Mouse (Mus musculus): Measurements from ENCODE around the gene Gm17482. TPM values are rescaled to one million over a fixed set of nuclear protein-coding genes. Genes with fewer than 3 reads are reported as not detected.

The Gm17482 gene
- polyA plus RNA-seq, 1 experiment: not detected

- Histone ChIP-seq H3K9me3 (ENCODE audit: control insufficient read depth, low read length) (no peaks in the 10 kb centered on the region), H3K4me1 (ENCODE audit: control insufficient read depth) (no peaks in the 10 kb centered on the region), H3K4me3 (replicated peaks) (no peak overlapping the region), H3K36me3 (ENCODE audit: control insufficient read depth) (no peaks in the 10 kb centered on the region), H3K27me3 (ENCODE audit: control insufficient read depth) (no peaks in the 10 kb centered on the region)
- TF ChIP-seq TAL1 (IDR thresholded peaks at IDR 0.05; ENCODE audit: low read length) (no peak), GATA1 (IDR thresholded peaks at IDR 0.05; ENCODE audit: low read length) (no peak)
Measured at GRCm38 (mm10) chr6:115267916-115268315, 40.8 kb downstream of the Gm17482 start.

DNA sequence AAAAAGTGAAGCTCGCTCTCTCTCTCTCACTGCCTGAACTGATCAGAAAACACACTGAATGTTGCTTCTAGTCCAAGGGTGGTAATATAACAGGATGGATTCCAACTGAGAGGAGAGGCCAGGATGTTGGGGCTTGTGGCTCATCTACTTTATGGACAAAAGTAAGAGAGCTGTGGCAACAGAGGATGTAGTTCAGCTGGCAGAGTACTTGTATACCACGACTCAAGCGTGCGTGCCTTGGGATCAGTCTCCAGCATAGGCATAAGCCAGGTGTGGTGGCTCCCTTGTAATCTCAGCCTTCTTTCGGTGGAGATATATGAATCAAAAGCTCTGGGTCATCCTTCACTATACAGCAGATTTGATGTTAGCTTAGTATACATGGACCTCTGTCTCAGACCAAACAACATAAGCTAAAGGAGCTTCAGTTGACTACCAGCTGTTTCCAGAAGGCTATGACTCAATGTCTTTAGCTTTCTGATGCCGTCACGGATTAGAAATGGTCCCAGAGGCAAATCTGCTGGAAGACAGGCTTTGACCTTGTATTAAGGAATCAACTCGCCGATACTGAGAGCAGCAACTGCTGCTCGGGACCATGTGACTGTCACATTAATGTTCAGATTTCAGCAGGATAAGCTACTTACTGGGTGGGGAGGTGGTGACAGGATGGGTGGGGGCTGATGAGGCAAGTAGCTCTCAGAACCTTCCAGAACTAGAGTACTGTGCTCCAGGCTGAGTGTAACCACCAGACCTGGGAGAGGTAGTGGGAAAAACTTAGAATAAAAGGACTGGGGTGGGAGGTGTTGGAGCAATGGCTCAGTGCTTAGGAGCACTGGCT lies 41.6 kb downstream of the Gm17482 start:
- no peaks in the 10 kb centered on the region for H3K9me3 ChIP-seq (ENCODE audit: control insufficient read depth, low read length)
- H3K4me3 ChIP-seq (replicated peaks): no peak overlapping the region
- H3K36me3 ChIP-seq (ENCODE audit: control insufficient read depth): no peaks in the 10 kb centered on the region
- no peaks in the 10 kb centered on the region for H3K4me1 ChIP-seq (ENCODE audit: control insufficient read depth)
- no peak for TF ChIP-seq TAL1 (IDR thresholded peaks at IDR 0.05; ENCODE audit: low read length)
- no peak for TF ChIP-seq GATA1 (IDR thresholded peaks at IDR 0.05; ENCODE audit: low read length)
- no peaks in the 10 kb centered on the region for H3K27me3 ChIP-seq (ENCODE audit: control insufficient read depth)

DNA sequence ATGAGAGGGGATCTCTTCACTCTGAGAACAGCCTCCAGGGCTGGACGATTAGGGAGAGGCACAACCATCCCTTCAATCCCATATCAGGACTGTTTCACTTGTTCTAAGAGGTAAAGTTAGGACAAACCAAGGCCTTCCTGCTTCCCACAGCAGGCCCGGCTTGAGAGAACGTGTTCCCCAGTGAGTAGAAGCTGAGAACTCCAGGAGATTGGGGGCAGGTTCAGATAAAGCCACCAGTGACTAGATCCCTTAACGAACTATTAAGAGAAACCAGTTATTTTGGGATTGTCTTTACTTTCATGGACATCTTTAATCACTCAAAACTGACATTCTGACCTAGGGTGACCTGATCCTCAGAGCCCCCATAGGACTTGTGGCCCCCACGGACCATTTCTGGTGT lies 42.4 kb downstream of the Gm17482 start:
- no peaks in the 10 kb centered on the region for H3K36me3 ChIP-seq (ENCODE audit: control insufficient read depth)
- no peaks in the 10 kb centered on the region for H3K27me3 ChIP-seq (ENCODE audit: control insufficient read depth)
- H3K4me3 ChIP-seq (replicated peaks): no peak overlapping the region
- no peak for TF ChIP-seq GATA1 (IDR thresholded peaks at IDR 0.05; ENCODE audit: low read length)
- TF ChIP-seq TAL1 (IDR thresholded peaks at IDR 0.05; ENCODE audit: low read length): no peak
- H3K4me1 ChIP-seq (ENCODE audit: control insufficient read depth): no peaks in the 10 kb centered on the region
- H3K9me3 ChIP-seq (ENCODE audit: control insufficient read depth, low read length): no peaks in the 10 kb centered on the region

DNA sequence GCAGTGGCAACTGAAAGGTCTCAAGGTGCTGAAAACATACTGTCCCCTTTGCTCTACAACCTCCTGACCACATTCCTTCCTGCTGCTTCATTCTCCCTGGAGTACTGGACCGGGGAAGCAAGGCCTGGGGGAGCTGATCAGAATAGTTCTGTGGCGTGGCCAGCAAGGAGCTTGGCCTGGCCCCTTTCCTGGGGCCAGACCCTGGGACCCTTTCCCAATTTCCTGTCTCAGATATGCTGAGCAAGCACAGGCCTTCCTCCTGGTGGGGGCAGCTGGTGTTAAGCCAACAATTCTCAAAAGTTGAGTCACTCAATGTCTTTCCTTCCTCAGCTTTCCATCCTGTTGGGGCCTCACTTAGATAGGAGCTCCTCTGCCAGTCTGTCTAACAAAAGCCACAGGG lies 42.9 kb downstream of the Gm17482 start:
- Histone ChIP-seq H3K27me3 (ENCODE audit: control insufficient read depth) (no peaks in the 10 kb centered on the region), H3K4me3 (replicated peaks) (no peak overlapping the region), H3K9me3 (ENCODE audit: control insufficient read depth, low read length) (no peaks in the 10 kb centered on the region), H3K36me3 (ENCODE audit: control insufficient read depth) (no peaks in the 10 kb centered on the region), H3K4me1 (ENCODE audit: control insufficient read depth) (no peaks in the 10 kb centered on the region)
- no peak for TF ChIP-seq TAL1 (IDR thresholded peaks at IDR 0.05; ENCODE audit: low read length)
- no peak for TF ChIP-seq GATA1 (IDR thresholded peaks at IDR 0.05; ENCODE audit: low read length)

DNA sequence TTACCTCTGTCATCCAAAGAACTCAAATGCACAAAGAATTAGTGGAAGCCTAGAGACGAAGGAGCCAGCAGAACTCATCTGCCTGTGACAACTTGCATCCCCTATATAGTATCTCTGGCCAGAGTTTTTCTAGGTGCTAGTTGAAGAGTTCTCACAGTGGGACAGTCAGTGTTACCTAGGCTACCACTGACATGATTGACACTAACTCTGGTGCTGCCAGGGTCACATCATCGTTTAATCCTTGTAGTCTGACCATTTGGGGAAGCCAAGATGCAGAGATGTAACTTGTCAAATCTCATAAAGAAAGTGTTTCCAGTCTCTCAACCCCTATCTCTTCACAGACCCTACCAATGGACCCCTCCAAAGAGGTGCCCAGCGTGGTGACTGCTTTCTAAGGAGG lies 44.2 kb downstream of the Gm17482 start:
- no peaks in the 10 kb centered on the region for H3K27me3 ChIP-seq (ENCODE audit: control insufficient read depth)
- TF ChIP-seq TAL1 (IDR thresholded peaks at IDR 0.05; ENCODE audit: low read length): no peak
- TF ChIP-seq GATA1 (IDR thresholded peaks at IDR 0.05; ENCODE audit: low read length): no peak
- no peak overlapping the region for H3K4me3 ChIP-seq (replicated peaks)
- no peaks in the 10 kb centered on the region for H3K9me3 ChIP-seq (ENCODE audit: control insufficient read depth, low read length)
- no peaks in the 10 kb centered on the region for H3K4me1 ChIP-seq (ENCODE audit: control insufficient read depth)
- H3K36me3 ChIP-seq (ENCODE audit: control insufficient read depth): no peaks in the 10 kb centered on the region

GRCm38 (mm10) chr6:115271866-115272271 lies 44.7 kb downstream of the Gm17482 start:
- no peak overlapping the region for H3K4me3 ChIP-seq (replicated peaks)
- H3K9me3 ChIP-seq (ENCODE audit: control insufficient read depth, low read length): no peaks in the 10 kb centered on the region
- no peaks in the 10 kb centered on the region for H3K27me3 ChIP-seq (ENCODE audit: control insufficient read depth)
- no peaks in the 10 kb centered on the region for H3K36me3 ChIP-seq (ENCODE audit: control insufficient read depth)
- H3K4me1 ChIP-seq (ENCODE audit: control insufficient read depth): no peaks in the 10 kb centered on the region
- no peak for TF ChIP-seq GATA1 (IDR thresholded peaks at IDR 0.05; ENCODE audit: low read length)
- TF ChIP-seq TAL1 (IDR thresholded peaks at IDR 0.05; ENCODE audit: low read length): no peak

- no peak overlapping the region for H3K4me3 ChIP-seq (replicated peaks)
- TF ChIP-seq TAL1 (IDR thresholded peaks at IDR 0.05; ENCODE audit: low read length): no peak
- no peaks in the 10 kb centered on the region for H3K36me3 ChIP-seq (ENCODE audit: control insufficient read depth)
- no peaks in the 10 kb centered on the region for H3K9me3 ChIP-seq (ENCODE audit: control insufficient read depth, low read length)
- no peaks in the 10 kb centered on the region for H3K27me3 ChIP-seq (ENCODE audit: control insufficient read depth)
- no peaks in the 10 kb centered on the region for H3K4me1 ChIP-seq (ENCODE audit: control insufficient read depth)
Measured at GRCm38 (mm10) chr6:115273346-115273745, 46.2 kb downstream of the Gm17482 start.

DNA sequence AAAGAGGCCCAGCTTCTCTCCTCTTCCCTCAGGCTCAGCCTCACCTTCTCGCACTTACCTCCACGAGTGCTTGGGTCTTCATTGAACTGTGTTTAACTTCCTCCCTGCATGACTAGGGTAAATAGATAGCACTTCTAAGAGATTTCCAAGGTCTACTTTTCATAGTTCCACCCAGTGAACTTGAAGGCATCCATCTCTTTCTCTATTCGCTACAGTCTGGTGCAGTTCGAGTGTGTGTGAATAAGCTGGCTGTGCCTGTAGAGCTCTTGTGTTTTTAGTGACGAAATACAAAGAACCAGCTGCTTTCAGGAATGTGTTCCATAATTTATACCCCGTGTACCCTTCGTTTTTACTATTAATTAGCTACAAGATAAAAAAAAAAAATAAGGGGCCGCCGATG lies 47.6 kb downstream of the Gm17482 start:
- Histone ChIP-seq H3K9me3 (ENCODE audit: control insufficient read depth, low read length) (no peaks in the 10 kb centered on the region), H3K27me3 (ENCODE audit: control insufficient read depth) (no peaks in the 10 kb centered on the region), H3K4me3 (replicated peaks) (no peak overlapping the region), H3K36me3 (ENCODE audit: control insufficient read depth) (no peaks in the 10 kb centered on the region), H3K4me1 (ENCODE audit: control insufficient read depth) (no peaks in the 10 kb centered on the region)
- no peak for TF ChIP-seq GATA1 (IDR thresholded peaks at IDR 0.05; ENCODE audit: low read length)
- no peak for TF ChIP-seq TAL1 (IDR thresholded peaks at IDR 0.05; ENCODE audit: low read length)

DNA sequence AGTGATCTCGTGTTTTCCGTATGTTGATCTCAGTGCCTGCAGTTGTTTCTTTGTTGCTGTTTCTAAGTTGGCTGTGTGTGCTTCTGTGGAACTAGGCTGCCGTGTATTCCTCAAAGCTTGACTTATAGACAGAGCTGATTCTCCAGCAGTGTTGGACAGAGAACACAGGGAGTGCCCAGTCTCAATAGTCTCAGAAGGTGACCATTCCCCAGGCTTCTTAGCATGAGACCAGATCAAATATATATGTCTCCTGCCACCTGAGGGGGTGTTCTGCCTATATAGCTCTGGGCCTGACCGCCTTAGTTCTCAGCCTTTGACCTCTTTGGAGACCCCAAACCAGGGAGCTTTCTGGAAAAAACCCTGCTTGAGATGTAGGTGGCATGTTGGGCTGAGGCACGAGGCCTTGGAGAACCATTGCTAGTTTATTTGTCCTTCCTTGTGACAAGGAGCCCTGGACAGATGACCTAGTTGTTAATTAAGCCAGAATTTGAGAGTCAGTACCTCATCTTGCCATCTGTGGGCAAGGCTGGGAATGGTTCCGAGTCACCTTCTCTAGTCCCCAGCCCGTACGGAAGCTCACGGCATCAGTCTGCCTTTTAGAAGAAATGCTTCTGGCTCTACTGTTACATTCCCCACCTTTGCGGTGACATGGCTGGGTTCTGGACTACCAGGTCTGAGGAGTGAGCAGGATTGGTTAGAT lies 48.1 kb downstream of the Gm17482 start:
- Histone ChIP-seq H3K4me3 (replicated peaks) (no peak overlapping the region), H3K36me3 (ENCODE audit: control insufficient read depth) (no peaks in the 10 kb centered on the region), H3K4me1 (ENCODE audit: control insufficient read depth) (no peaks in the 10 kb centered on the region), H3K9me3 (ENCODE audit: control insufficient read depth, low read length) (no peaks in the 10 kb centered on the region), H3K27me3 (ENCODE audit: control insufficient read depth) (no peaks in the 10 kb centered on the region)
- TF ChIP-seq TAL1 (IDR thresholded peaks at IDR 0.05; ENCODE audit: low read length): no peak
- TF ChIP-seq GATA1 (IDR thresholded peaks at IDR 0.05; ENCODE audit: low read length): no peak
